Mouse (Mus musculus): Measurements from ENCODE around the gene 4921509C19Rik. TPM values are rescaled to one million over a fixed set of nuclear protein-coding genes. Genes with fewer than 3 reads are reported as not detected.

Gene 4921509C19Rik
- polyA plus RNA-seq (2012; fragmentation: generic; extraction: Trizol), result not detected

DNA sequence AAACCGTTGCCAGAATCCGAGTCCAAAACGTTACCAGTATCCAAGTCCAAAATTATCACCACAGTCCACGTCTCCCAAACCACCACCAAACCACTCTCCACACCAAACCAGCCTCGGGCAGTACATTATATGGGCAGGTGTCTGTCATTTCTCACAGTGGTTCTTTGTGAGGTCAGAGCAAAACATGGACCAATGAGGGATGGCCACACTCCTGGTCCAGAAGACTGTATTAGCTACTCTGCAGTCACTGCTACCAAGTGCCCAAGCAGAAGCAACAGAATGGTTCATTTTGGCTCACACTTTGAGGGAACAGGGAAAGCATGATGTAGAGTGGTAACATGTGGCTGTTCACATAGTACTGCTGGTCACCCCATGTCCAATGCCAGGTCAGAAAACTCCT, at the start of gene 4921509C19Rik:
TSS of gene 4921509C19Rik (minus strand) at position 101 of the 400 bp plus-strand sequence.

DNA sequence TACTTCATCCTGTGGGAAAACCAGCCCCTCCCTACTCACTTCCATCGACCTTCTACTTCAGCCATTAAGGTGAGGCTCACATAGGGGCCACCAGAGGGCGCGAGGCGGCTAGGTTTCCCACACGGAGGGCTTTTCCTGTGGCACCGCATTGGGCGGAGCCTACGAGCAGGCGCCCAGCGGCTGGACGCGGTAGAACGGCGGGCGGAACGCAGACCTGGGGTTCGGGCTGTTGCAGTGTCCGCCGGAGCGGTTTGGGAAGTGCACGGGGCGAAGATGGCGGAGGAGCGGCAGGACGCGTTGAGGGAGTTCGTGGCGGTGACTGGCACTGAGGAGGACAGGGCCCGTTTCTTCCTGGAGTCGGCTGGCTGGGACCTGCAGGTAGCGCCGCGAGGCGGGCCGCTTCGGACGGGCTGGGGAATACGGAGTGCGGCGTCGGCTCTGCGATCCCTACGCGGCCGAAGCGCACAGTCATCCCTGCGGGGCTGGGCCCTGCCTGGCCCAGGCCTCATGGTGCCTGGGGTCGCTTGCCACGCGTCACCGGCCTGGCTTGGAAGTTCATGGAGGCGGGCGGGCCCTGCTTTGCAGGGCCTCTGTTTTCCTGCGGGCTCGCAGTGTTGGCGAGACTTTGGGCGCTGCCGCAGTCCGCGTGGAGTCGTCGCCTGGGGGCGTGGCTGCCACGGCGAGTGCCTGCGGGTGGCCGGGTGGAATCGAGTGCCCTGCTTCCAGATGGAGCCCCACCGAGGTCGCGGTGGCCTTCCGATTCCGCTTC, 18.3 kb upstream of the 4921509C19Rik start, which contains the start of gene Nsfl1c:
TSS of gene Nsfl1c (plus strand) at position 148 of the 769 bp plus-strand sequence.

Other genes starting within 250 kb of the 4921509C19Rik start
- gene Nsfl1c, start 18.0 kb upstream of the 4921509C19Rik start, polyA plus RNA-seq (2012; fragmentation: generic; extraction: Trizol), result 100 to 1,000 TPM in 1 of 2 experiments, 10 to 100 TPM in 1; 80.4 to 136 TPM
- gene Fkbp1a, start 66.3 kb upstream of the 4921509C19Rik start, polyA plus RNA-seq (2012; fragmentation: generic; extraction: Trizol), result 100 to 1,000 TPM; 227 to 341 TPM
- gene Sdcbp2, start 96.5 kb upstream of the 4921509C19Rik start, polyA plus RNA-seq (2012; fragmentation: generic; extraction: Trizol), result under 1 TPM; 0.46 to 0.69 TPM
- gene Snph, start 156.4 kb upstream of the 4921509C19Rik start, polyA plus RNA-seq (2012; fragmentation: generic; extraction: Trizol), result not detected
- not detected for gene Rad21l, start 192.4 kb upstream of the 4921509C19Rik start, polyA plus RNA-seq (2012; fragmentation: generic; extraction: Trizol)
- gene Tmem74b, start 225.9 kb upstream of the 4921509C19Rik start, polyA plus RNA-seq (2012; fragmentation: generic; extraction: Trizol), result not detected